Mouse (Mus musculus) brown adipose tissue, adult 24 weeks (tissue): ENCODE data around the gene Lgals2. TPM values are rescaled to one million over a fixed set of nuclear protein-coding genes. Genes with fewer than 3 reads are reported as not detected.
"Not testable (repeated sequence)": the region's sequence is repeated elsewhere in the genome, so short reads cannot be mapped to it uniquely, and the experiment has no call there.

Experiments
- H3K27ac ChIP-seq: fragments of 200-500 bp; replicated peaks from 2 replicates; pipeline ENCODE4 v1.5.1; 2012; ENCODE audit warnings: low read depth, mild to moderate bottlenecking, low read length
- H3K4me1 ChIP-seq: fragments of 200-500 bp; 2 replicates; pipeline ENCODE4 v1.6.1; 2012; ENCODE audit warnings: low read length, mixed read lengths; ENCODE audit not compliant: control insufficient read depth, insufficient read depth, insufficient read length
- H3K4me3 ChIP-seq: fragments of 200-500 bp; 2 replicates; pipeline ENCODE4 v1.5.1; 2012; ENCODE audit warnings: low read depth, mild to moderate bottlenecking, low read length, moderate library complexity; ENCODE audit not compliant: insufficient read depth
- polyA plus RNA-seq: library from polyadenylated mRNA; stranded (reverse); fragments of >200 nt; gene quantifications from 2 replicates; pipeline ENCODE4 v1.2.4, GENCODE M21; 2012; ENCODE audit not compliant: missing spikeins, insufficient read depth, insufficient read length

Lgals2 gene
- polyA plus RNA-seq, 1 experiment, result not detected

GRCm38 (mm10) chr15:78880432-78880831 lies 25.1 kb upstream of the Lgals2 start:
- peaks cover 5% of the 10 kb centered on the region for H3K4me1 ChIP-seq
- H3K27ac ChIP-seq, result no peak overlapping the region
- no peak overlapping the region for H3K4me3 ChIP-seq

- Histone ChIP-seq H3K27ac (peak overlapping the region; percentile 38), H3K4me3 (peak overlapping the region; percentile 24)
- not testable (repeated sequence) for H3K4me1 ChIP-seq
Observed at GRCm38 (mm10) chr15:78878792-78879516, 23.6 kb upstream of the Lgals2 start.

- H3K4me1 ChIP-seq, result peaks cover 5% of the 10 kb centered on the region
- peak overlapping the region; percentile 69 for H3K4me3 ChIP-seq
- peak overlapping the region; percentile 46 for H3K27ac ChIP-seq
Observed at GRCm38 (mm10) chr15:78877810-78878390, 22.6 kb upstream of the Lgals2 start.

- Histone ChIP-seq H3K27ac (peak within 1 kb of the TSS; percentile 99), H3K4me3 (peak within 1 kb of the TSS; percentile 69)
Observed at GRCm38 (mm10) chr15:78876991-78877809, 21.9 kb upstream of the Lgals2 start, which contains the start of gene Gga1. TSS of gene Gga1 (plus strand) at chr15:78877190.

GRCm38 (mm10) chr15:78876258-78876696 lies 20.9 kb upstream of the Lgals2 start:
- Histone ChIP-seq H3K4me1 (peaks cover 5% of the 10 kb centered on the region), H3K27ac (peak overlapping the region; percentile 99), H3K4me3 (peak overlapping the region; percentile 69)

More at GRCm38 (mm10) chr15:78876991-78877809, 21.9 kb upstream of the Lgals2 start, which contains the start of gene Gga1:
- peaks cover 5% of the 10 kb centered on the region for H3K4me1 ChIP-seq

- H3K4me1 ChIP-seq, result peaks cover 5% of the 10 kb centered on the region
- H3K27ac ChIP-seq, result no peak overlapping the region
Observed at GRCm38 (mm10) chr15:78875537-78875936, 20.2 kb upstream of the Lgals2 start.

GRCm38 (mm10) chr15:78874989-78875388 lies 19.7 kb upstream of the Lgals2 start:
- peaks cover 5% of the 10 kb centered on the region for H3K4me1 ChIP-seq
- H3K4me3 ChIP-seq, result no peak overlapping the region
- no peak overlapping the region for H3K27ac ChIP-seq

More at GRCm38 (mm10) chr15:78875537-78875936, 20.2 kb upstream of the Lgals2 start:
- no peak overlapping the region for H3K4me3 ChIP-seq

GRCm38 (mm10) chr15:78873803-78874435 lies 18.6 kb upstream of the Lgals2 start:
- Histone ChIP-seq H3K27ac (no peak overlapping the region), H3K4me3 (no peak overlapping the region), H3K4me1 (peaks cover 4% of the 10 kb centered on the region)

GRCm38 (mm10) chr15:78872021-78872608 lies 16.8 kb upstream of the Lgals2 start:
- Histone ChIP-seq H3K4me3 (no peak overlapping the region), H3K4me1 (peaks cover 6% of the 10 kb centered on the region; the same call in 1 of the 2 replicates), H3K27ac (no peak overlapping the region)

GRCm38 (mm10) chr15:78869775-78870174 lies 14.4 kb upstream of the Lgals2 start:
- peaks cover 6% of the 10 kb centered on the region; the same call in 1 of the 2 replicates for H3K4me1 ChIP-seq
- no peak overlapping the region for H3K4me3 ChIP-seq
- H3K27ac ChIP-seq, result no peak overlapping the region

GRCm38 (mm10) chr15:78868826-78869233 lies 13.5 kb upstream of the Lgals2 start:
- H3K4me1 ChIP-seq, result peaks cover 6% of the 10 kb centered on the region; the same call in 1 of the 2 replicates
- H3K27ac ChIP-seq, result peak overlapping the region; percentile 69
- H3K4me3 ChIP-seq, result no peak overlapping the region

- Histone ChIP-seq H3K4me1 (peaks cover 6% of the 10 kb centered on the region; the same call in 1 of the 2 replicates), H3K4me3 (no peak overlapping the region), H3K27ac (peak overlapping the region; percentile 69)
Observed at GRCm38 (mm10) chr15:78868398-78868797, 13.1 kb upstream of the Lgals2 start.

- Histone ChIP-seq H3K4me1 (peaks cover 11% of the 10 kb centered on the region; the same call in 1 of the 2 replicates), H3K27ac (no peak overlapping the region), H3K4me3 (no peak overlapping the region)
Observed at GRCm38 (mm10) chr15:78863852-78864253, 8.5 kb upstream of the Lgals2 start.

GRCm38 (mm10) chr15:78863154-78863553 lies 7.8 kb upstream of the Lgals2 start:
- Histone ChIP-seq H3K4me1 (peaks cover 8% of the 10 kb centered on the region; the same call in 1 of the 2 replicates), H3K4me3 (no peak overlapping the region), H3K27ac (no peak overlapping the region)
